Mouse (Mus musculus): ENCODE measurements around the gene Gm21797.
"Not testable (repeated sequence)": the region's sequence is repeated elsewhere in the genome, so short reads cannot be mapped to it uniquely, and the experiment has no call there.

The Gm21797 gene

DNA sequence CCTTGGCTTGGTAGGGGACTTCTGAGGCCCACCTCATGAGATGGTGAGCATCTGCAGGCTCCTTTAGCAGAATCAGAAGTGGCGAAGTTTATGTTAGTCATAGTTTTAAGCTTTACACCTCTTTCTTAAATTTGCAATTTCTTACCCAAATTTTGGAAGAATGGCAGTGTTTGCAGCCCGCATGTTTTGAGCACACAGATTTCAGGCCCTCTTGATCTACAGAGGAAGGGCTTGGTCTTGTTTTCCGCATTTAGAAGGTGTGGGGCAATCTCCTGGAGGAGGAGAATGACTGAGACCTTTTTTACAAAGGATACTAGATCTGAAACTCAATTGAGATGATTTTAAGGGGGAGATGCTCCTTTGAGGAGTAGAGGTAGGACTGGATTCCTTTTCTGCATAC lies at the start of gene Gm21797:
Gm21797 (minus strand) TSS at position 101 of the 400 bp plus-strand sequence.
- DNase-seq (ENCODE audit: low read depth, low spot score) = not testable (repeated sequence)

DNA sequence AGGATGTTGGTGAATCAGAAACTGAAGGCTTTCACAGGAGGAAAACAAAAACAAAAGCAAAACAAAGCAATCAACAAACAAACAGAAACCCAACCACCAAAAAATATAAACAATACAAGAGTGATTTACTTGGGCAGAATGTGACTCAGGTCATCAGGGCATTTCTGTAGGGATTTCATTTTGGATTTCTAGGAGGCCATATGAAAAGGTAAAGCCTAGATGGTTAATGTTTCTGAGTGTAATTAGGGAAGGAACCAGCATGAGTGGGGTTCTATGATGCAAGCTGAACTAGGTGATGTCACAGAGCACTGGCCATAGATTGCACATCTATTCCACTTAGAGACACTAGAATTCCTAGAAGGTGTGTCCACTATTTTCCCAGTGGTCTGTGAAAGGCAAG lies 29.0 kb upstream of the Gm21797 start, which contains the start of gene Gm20795:
Gm20795 (plus strand) TSS at position 301 of the 400 bp plus-strand sequence.
- DNase-seq (ENCODE audit: low read depth, low spot score) = not testable (repeated sequence)
